Mouse (Mus musculus) megakaryocyte, embryonic 14.5 days (primary cell): ENCODE results near the gene Dtx1.

Experiments
- FLI1 ChIP-seq: IDR thresholded peaks from 2 replicates; pipeline ENCODE4 v1.6.1; 2012; ENCODE audit warnings: low read length, inconsistent platforms, mixed read lengths
- GATA1 ChIP-seq: IDR thresholded peaks from 3 replicates; pipeline ENCODE4 v1.6.1; 2012; ENCODE audit warnings: mixed read lengths, low read length, inconsistent platforms, borderline replicate concordance

- TF ChIP-seq GATA1 (no peak), FLI1 (no peak)
Observed at GRCm38 (mm10) chr5:120711827-120712226, at the start of gene Dtx1.
